Mouse (Mus musculus) erythroblast, embryonic 14.5 days (primary cell): ENCODE measurements around the gene Prkn.

ENCODE experiments used
- GATA1 ChIP-seq: IDR thresholded peaks from 2 replicates; pipeline ENCODE4 v1.6.1; 2012; ENCODE audit warnings: low read length, inconsistent platforms, mixed read lengths
- TAL1 ChIP-seq: IDR thresholded peaks from 3 replicates; pipeline ENCODE4 v1.6.1; 2012; ENCODE audit warnings: low read length, inconsistent platforms, mixed read lengths

- TF ChIP-seq GATA1 (no peak), TAL1 (no peak)
Measured at GRCm38 (mm10) chr17:11656397-11656796, 816.2 kb downstream of the Prkn start.
